Mouse (Mus musculus) heart, postnatal 0 days (tissue): Measurements from ENCODE around the gene Olfr113. TPM values are rescaled to one million over a fixed set of nuclear protein-coding genes. Genes with fewer than 3 reads are reported as not detected.

Experiments
- ATAC-seq: fragments of 200-750 bp; cut with Nextera tagmentation; 2 replicates; pipeline ENCODE4 v1.8.0; 2017; ENCODE audit warnings: low read depth, moderate number of reproducible peaks, moderate library complexity; ENCODE audit not compliant: insufficient read depth
- DNase-seq: peaks from one replicate; pipeline ENCODE4 v3.0.0-alpha.2; 2016; ENCODE audit warnings: low spot score
- H3K27ac ChIP-seq: fragments of 300-500 bp; sonication (generic); 2 replicates; pipeline ENCODE4 v1.5.1; 2014; ENCODE audit warnings: low read depth, mild to moderate bottlenecking
- H3K27me3 ChIP-seq: fragments of 300-500 bp; sonication (generic); 2 replicates; pipeline ENCODE4 v1.6.1; 2014; ENCODE audit warnings: low read length, mixed read lengths; ENCODE audit not compliant: control insufficient read depth, insufficient read depth
- H3K36me3 ChIP-seq: fragments of 300-500 bp; sonication (generic); replicated peaks from 2 replicates; pipeline ENCODE4 v1.6.1; 2014; ENCODE audit warnings: low read length, mixed read lengths; ENCODE audit not compliant: control insufficient read depth, insufficient read depth
- H3K4me1 ChIP-seq: fragments of 300-500 bp; sonication (generic); 2 replicates; pipeline ENCODE4 v1.6.1; 2014; ENCODE audit warnings: antibody characterized with exemption; ENCODE audit not compliant: control insufficient read depth, insufficient read depth
- H3K4me2 ChIP-seq: fragments of 300-500 bp; sonication (generic); 2 replicates; pipeline ENCODE4 v1.6.1; 2014; ENCODE audit warnings: low read depth, mild to moderate bottlenecking, low read length, moderate library complexity
- H3K4me3 ChIP-seq: fragments of 300-500 bp; sonication (generic); 2 replicates; pipeline ENCODE4 v1.5.1; 2014; ENCODE audit warnings: low read depth, low read length
- H3K9ac ChIP-seq: fragments of 300-500 bp; sonication (generic); replicated peaks from 2 replicates; pipeline ENCODE4 v1.6.1; 2014; ENCODE audit warnings: low read depth, low read length, mixed read lengths
- H3K9me3 ChIP-seq: fragments of 300-500 bp; sonication (generic); replicated peaks from 2 replicates; pipeline ENCODE4 v1.6.1; 2016; ENCODE audit warnings: low read length; ENCODE audit not compliant: control insufficient read depth
- CTCF ChIP-seq: IDR thresholded peaks from 2 replicates; pipeline ENCODE4 v1.5.1; 2016; ENCODE audit warnings: antibody characterized with exemption, control low read depth, low read depth
- EP300 ChIP-seq: IDR thresholded peaks from 2 replicates; pipeline ENCODE4 v1.6.1; 2016; ENCODE audit warnings: antibody characterized with exemption, low read depth
- WGBS: fragments of 180-500 bp; shearing (Covaris S2); extraction: QIAGEN DNeasy Blood & Tissue Kit; methylation state at CpG from one replicate; pipeline ENCODE4 v1.1.7; 2014; 5-methylcytosine and 5-hydroxymethylcytosine counted together
- polyA plus RNA-seq: library from polyadenylated mRNA; unstranded; fragments of >200 nt; fragmentation: Nextera tagmentation; extraction: Ambion mirVana; gene quantifications from 2 replicates; pipeline ENCODE4 v1.2.1, GENCODE M21; 2015
- total RNA-seq: library from RNA; depleted of rRNA; stranded (reverse); fragments of >200 nt; gene quantifications from 2 replicates; pipeline ENCODE4 v1.2.3, GENCODE M21; 2014; ENCODE audit warnings: low replicate concordance; rRNA removed

Olfr113 gene
- not detected in 2 replicates for total RNA-seq
- polyA plus RNA-seq = not detected in 2 replicates

GRCm38 (mm10) chr17:37577563-37577962, at the start of gene Olfr113:
Gene Olfr113, minus strand, starts transcription at chr17:37577663.
- Histone ChIP-seq H3K4me3 (no peak within 1 kb of the TSS), H3K4me2 (no peak within 1 kb of the TSS), H3K4me1 (no peaks in the 10 kb centered on the region), H3K9ac (no peak within 1 kb of the TSS), H3K9me3 (no peaks in the 10 kb centered on the region), H3K27ac (no peak within 1 kb of the TSS), H3K36me3 (no peaks in the 10 kb centered on the region), H3K27me3 (no peaks in the 10 kb centered on the region)
- no peak for ATAC-seq
- DNase-seq = no peak
- TF ChIP-seq CTCF (no peak), EP300 (no peak)

- Histone ChIP-seq H3K36me3 (no peaks in the 10 kb centered on the region), H3K4me2 (no peak within 1 kb of the TSS), H3K27ac (no peak within 1 kb of the TSS), H3K27me3 (no peaks in the 10 kb centered on the region), H3K9ac (no peak within 1 kb of the TSS), H3K9me3 (peaks cover 3% of the 10 kb centered on the region; the same call in 1 of the 2 replicates), H3K4me3 (no peak within 1 kb of the TSS), H3K4me1 (no peaks in the 10 kb centered on the region)
- WGBS = 60% methylated on average over 2 of the region's 2 CpGs
- DNase-seq = no peak
- ATAC-seq = no peak
- TF ChIP-seq CTCF (no peak), EP300 (no peak)
These were observed 49.5 kb upstream of the Olfr113 start, which contains the start of the genes Olfr115 and Olfr116 for GRCm38 (mm10) chr17:37627009-37627408. Gene Olfr115, minus strand, starts transcription at chr17:37627109. Gene Olfr116, minus strand, starts transcription at chr17:37627199.

GRCm38 (mm10) chr17:37592643-37593042, 15.2 kb upstream of the Olfr113 start, which contains the start of gene Olfr114:
Gene Olfr114, minus strand, starts transcription at chr17:37592743.
- no peaks in the 10 kb centered on the region for H3K9me3 ChIP-seq
- ATAC-seq = no peak
- TF ChIP-seq CTCF (no peak), EP300 (no peak)
- no peaks in the 10 kb centered on the region for H3K27me3 ChIP-seq
- no peak within 1 kb of the TSS for H3K4me3 ChIP-seq
- no peaks in the 10 kb centered on the region for H3K4me1 ChIP-seq
- no peak within 1 kb of the TSS for H3K9ac ChIP-seq
- no peak for DNase-seq
- no peak within 1 kb of the TSS for H3K4me2 ChIP-seq
- no peak within 1 kb of the TSS for H3K27ac ChIP-seq
- no peaks in the 10 kb centered on the region for H3K36me3 ChIP-seq

DNA sequence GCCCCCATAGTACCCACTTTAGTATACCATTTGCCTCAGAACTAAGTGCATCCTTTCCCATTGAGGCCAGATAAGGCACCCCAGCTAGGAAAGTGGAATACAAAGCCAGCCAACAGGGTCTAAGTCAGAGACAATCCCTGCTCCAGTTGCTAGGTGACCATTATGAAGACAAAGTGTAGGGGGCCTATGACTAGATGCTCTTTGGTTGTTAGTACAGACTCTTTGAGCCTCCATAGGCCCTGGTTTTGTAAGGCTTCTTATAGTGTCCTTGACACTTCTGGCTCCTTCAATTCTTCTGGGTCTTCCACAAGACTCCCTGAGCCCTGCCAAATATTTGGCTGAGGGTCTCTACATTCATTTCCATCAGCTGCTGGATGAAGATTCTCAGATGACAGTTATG, 8.1 kb downstream of the Olfr113 start, which contains the start of gene Olfr112:
TSS of gene Olfr112 (minus strand) at position 101 of the 400 bp plus-strand sequence.
- Histone ChIP-seq H3K9ac (no peak within 1 kb of the TSS), H3K27me3 (no peaks in the 10 kb centered on the region), H3K36me3 (no peaks in the 10 kb centered on the region), H3K4me2 (no peak within 1 kb of the TSS), H3K27ac (no peak within 1 kb of the TSS), H3K9me3 (peaks cover 4% of the 10 kb centered on the region), H3K4me1 (no peaks in the 10 kb centered on the region), H3K4me3 (no peak within 1 kb of the TSS)
- ATAC-seq (no peak), DNase-seq (no peak)
- TF ChIP-seq CTCF (no peak), EP300 (no peak)

GRCm38 (mm10) chr17:37558913-37559615, 18.4 kb downstream of the Olfr113 start:
- no peak overlapping the region for H3K4me2 ChIP-seq
- no peak for TF ChIP-seq CTCF
- no peak for TF ChIP-seq EP300
- H3K9me3 ChIP-seq = no peaks in the 10 kb centered on the region
- WGBS = 37% methylated on average over 1 of the region's 1 CpGs
- H3K36me3 ChIP-seq = no peaks in the 10 kb centered on the region
- no peaks in the 10 kb centered on the region for H3K27me3 ChIP-seq
- ATAC-seq (no peak), DNase-seq (no peak)
- H3K27ac ChIP-seq = no peak overlapping the region
- no peak overlapping the region for H3K9ac ChIP-seq
- no peak overlapping the region for H3K4me3 ChIP-seq
- no peaks in the 10 kb centered on the region for H3K4me1 ChIP-seq
